Mouse (Mus musculus) hindbrain, embryonic 15.5 days (tissue): ENCODE measurements around the gene Rgma. TPM values are rescaled to one million over a fixed set of nuclear protein-coding genes. Genes with fewer than 3 reads are reported as not detected.

Source experiments
- ATAC-seq: fragments of 200-750 bp; cut with Nextera tagmentation; 2 replicates; pipeline ENCODE4 v1.8.0; 2017; ENCODE audit warnings: low read depth, moderate number of reproducible peaks, moderate TSS enrichment; ENCODE audit not compliant: low FRiP score
- H3K27ac ChIP-seq: fragments of 300-500 bp; sonication (generic); replicated peaks from 2 replicates; pipeline ENCODE4 v1.5.1; 2015; ENCODE audit warnings: mild to moderate bottlenecking, inconsistent platforms
- H3K27me3 ChIP-seq: fragments of 300-500 bp; sonication (generic); 2 replicates; pipeline ENCODE4 v1.6.1; 2015; ENCODE audit warnings: control low read depth, inconsistent platforms
- H3K36me3 ChIP-seq: fragments of 300-500 bp; sonication (generic); 2 replicates; pipeline ENCODE4 v1.6.1; 2015; ENCODE audit warnings: control low read depth, inconsistent platforms
- H3K4me1 ChIP-seq: fragments of 300-500 bp; sonication (generic); replicated peaks from 2 replicates; pipeline ENCODE4 v1.6.1; 2015; ENCODE audit warnings: control low read depth, inconsistent platforms
- H3K4me2 ChIP-seq: fragments of 300-500 bp; sonication (generic); 2 replicates; pipeline ENCODE4 v1.6.1; 2015; ENCODE audit warnings: moderate library complexity, mild to moderate bottlenecking, inconsistent platforms
- H3K4me3 ChIP-seq: fragments of 300-500 bp; sonication (generic); 2 replicates; pipeline ENCODE4 v1.5.1; 2015; ENCODE audit warnings: mild to moderate bottlenecking, inconsistent platforms
- H3K9ac ChIP-seq: fragments of 300-500 bp; sonication (generic); 2 replicates; pipeline ENCODE4 v1.6.1; 2015; ENCODE audit warnings: inconsistent platforms
- H3K9me3 ChIP-seq: fragments of 300-500 bp; sonication (generic); 2 replicates; pipeline ENCODE4 v1.6.1; 2016; ENCODE audit warnings: control low read depth, inconsistent platforms
- WGBS: fragments of 180-500 bp; shearing (Covaris S2); methylation state at CpG from one replicate; pipeline ENCODE4 v1.1.7; 2015; 5-methylcytosine and 5-hydroxymethylcytosine counted together
- polyA plus RNA-seq: library from polyadenylated mRNA; unstranded; fragments of >200 nt; fragmentation: Nextera tagmentation; extraction: Ambion mirVana; gene quantifications from 2 replicates; pipeline ENCODE4 v1.2.1, GENCODE M21; 2015

Rgma gene
- polyA plus RNA-seq, 1 experiment from 2014 or later = 45.1 TPM

DNA sequence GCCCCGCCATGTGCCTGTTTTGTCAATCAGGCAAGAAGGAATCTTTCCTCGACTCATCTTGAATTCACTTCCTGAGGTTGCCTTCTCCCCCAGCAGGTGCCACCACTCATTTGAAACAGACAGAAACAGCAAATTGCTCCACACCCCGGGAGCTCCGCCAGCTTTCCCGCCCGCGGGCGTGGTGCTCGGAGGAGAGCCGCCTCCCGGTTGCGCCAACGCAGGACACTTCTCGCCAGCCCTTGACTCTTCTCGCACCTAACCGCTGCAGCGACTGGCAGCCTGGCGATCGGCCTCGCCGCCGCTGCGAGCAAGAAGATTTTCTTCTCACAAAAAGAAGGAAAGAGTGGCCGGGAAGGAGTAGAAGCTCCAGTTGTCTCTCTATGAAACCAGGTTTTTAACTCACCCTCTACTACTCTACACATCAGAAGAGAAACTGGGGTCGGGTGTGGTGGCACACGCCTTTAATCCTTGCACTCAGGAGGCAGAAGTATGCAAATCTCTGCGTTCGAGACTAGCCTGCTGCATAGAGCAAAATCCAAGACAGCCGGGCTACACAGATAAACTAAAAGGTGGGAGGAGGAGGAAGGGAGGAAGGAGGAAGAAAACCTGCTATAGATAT, 2.8 kb upstream of the Rgma start:
- Histone ChIP-seq H3K27me3 (no peaks in the 10 kb centered on the region), H3K4me3 (peak overlapping the region; percentile 31), H3K27ac (peak overlapping the region; percentile 14), H3K4me1 (peaks cover 46% of the 10 kb centered on the region), H3K9ac (peak overlapping the region; percentile 17; the same call in 1 of the 2 replicates), H3K4me2 (peak overlapping the region; percentile 60), H3K36me3 (no peaks in the 10 kb centered on the region), H3K9me3 (no peaks in the 10 kb centered on the region)
- 2% methylated on average over 29 of the region's 29 CpGs for WGBS
- no peak for ATAC-seq

DNA sequence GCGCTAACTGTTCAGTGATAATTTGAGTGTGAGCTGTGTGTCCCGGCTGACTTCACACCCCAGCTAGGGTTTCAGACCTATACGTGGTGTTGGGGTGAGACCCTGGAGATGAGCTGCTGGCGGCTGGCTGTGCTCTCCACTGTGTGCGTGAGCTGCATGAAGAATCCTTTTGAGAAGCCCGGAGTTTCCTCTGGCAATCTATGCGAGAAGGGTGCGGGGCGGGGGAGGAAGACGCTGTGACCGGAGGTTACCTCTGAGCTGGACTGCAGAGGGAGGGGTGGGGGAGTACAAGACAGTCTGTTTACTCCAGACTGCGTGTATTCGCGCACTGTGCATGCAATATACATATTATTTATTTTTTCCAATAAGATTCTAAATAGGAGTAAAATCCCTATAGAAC, 582 bp upstream of the Rgma start:
- WGBS = under 1% methylated on average over 14 of the region's 14 CpGs
- Histone ChIP-seq H3K4me3 (peak overlapping the region; percentile 73), H3K4me2 (peak overlapping the region; percentile 94), H3K27me3 (no peaks in the 10 kb centered on the region), H3K27ac (peak overlapping the region; percentile 93), H3K36me3 (no peaks in the 10 kb centered on the region), H3K9ac (peak overlapping the region; percentile 90), H3K9me3 (no peaks in the 10 kb centered on the region), H3K4me1 (peaks cover 53% of the 10 kb centered on the region)
- ATAC-seq = peak; percentile 62

DNA sequence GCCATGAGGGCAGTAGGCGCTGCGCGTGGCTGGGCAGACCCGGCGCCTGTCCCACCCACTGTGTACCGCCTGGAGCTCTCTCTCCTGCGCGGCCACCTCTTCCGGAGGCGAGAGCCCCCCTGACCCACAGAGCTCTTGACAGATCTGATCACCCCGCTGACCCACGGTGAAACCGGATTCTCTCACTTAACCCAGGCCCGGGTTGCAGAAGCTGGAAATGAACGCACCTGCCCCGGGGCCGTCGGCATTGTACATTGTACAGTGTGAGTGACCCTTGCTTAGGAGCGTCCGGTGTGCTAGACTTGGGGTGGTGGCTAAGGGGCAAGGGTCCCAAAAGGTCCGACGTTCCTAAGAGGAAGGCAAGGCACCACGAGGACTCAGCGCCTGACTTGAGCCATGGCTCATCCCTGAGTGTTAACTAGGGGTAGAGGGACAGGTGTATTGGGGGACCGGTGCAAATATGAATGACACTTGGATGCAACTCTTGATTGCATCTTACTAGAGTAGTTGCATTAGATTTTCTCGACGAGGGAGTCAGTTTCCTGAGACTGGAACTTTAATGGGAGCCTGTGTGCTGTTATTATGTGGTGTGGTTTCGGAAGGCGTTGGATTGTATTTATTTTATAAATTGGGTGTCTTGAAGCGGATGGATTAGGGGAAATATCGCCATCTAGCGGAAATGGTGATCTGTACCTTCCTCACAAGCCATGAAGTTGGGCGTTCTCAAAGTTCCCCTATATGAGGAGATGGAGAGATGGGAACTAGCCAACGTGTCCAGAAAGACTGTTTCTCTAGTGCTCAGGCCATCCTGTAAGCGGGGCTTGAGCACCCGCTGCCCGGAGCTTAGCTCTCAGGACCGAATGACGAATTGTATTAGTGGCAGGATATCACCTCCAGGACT, 1.0 kb downstream of the Rgma start:
- H3K4me1 ChIP-seq = peaks cover 57% of the 10 kb centered on the region
- WGBS = under 1% methylated on average over 39 of the region's 39 CpGs
- H3K9me3 ChIP-seq = no peaks in the 10 kb centered on the region
- H3K4me3 ChIP-seq = peak overlapping the region; percentile 73
- no peaks in the 10 kb centered on the region for H3K36me3 ChIP-seq
- H3K27ac ChIP-seq = peak overlapping the region; percentile 93
- H3K27me3 ChIP-seq = no peaks in the 10 kb centered on the region
- H3K4me2 ChIP-seq = peak overlapping the region; percentile 94
- H3K9ac ChIP-seq = peak overlapping the region; percentile 90
- ATAC-seq = peak; percentile 20; the same call in 1 of the 2 replicates

DNA sequence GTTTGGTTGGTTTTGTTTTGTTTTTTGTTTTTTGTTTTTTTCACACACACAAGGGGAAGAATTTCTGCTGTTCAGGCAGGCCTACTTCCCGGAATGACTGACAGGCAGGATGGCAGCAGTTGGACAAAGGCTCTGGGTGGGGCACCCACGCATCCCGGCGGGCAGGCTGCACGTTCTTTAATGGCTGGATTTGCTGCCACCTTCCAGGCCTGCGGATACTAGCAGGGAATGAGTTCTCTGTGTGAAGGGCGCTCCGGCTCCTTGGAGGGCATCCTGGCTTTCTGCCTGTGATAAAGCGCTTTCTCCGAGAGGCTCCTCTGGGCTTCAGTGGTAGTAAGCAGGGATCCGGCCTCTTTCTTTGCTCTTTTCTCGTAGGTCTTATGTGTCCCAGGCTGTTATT, 2.0 kb downstream of the Rgma start:
- no peak for ATAC-seq
- no peaks in the 10 kb centered on the region for H3K9me3 ChIP-seq
- peak overlapping the region; percentile 73 for H3K4me3 ChIP-seq
- peaks cover 51% of the 10 kb centered on the region for H3K4me1 ChIP-seq
- peak overlapping the region; percentile 94 for H3K4me2 ChIP-seq
- H3K36me3 ChIP-seq = no peaks in the 10 kb centered on the region
- H3K27me3 ChIP-seq = no peaks in the 10 kb centered on the region
- WGBS = 10% methylated on average over 12 of the region's 12 CpGs
- H3K27ac ChIP-seq = peak overlapping the region; percentile 93
- H3K9ac ChIP-seq = peak overlapping the region; percentile 90

DNA sequence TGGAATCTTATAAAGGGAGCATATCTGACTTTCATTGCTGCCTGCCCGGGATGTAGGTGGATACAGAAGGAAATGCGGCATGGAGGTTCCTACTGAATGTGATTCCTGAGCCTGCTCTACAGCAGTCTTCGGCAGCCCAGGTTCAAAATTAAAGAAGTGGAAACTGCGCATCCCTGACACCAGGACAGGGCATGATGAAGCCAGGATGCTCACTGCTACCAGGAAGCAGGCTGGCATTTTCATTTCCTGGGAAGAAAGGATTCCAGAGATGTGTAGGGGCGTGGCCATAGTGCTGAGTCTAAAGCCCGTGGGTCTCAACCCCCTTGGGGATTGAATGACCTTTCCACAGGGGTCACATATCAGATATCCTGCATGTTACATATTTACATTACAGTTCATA, 2.7 kb downstream of the Rgma start:
- peaks cover 47% of the 10 kb centered on the region for H3K4me1 ChIP-seq
- peak overlapping the region; percentile 94 for H3K4me2 ChIP-seq
- H3K9ac ChIP-seq = peak overlapping the region; percentile 90
- no peaks in the 10 kb centered on the region for H3K36me3 ChIP-seq
- no peak for ATAC-seq
- H3K4me3 ChIP-seq = peak overlapping the region; percentile 73
- WGBS = 39% methylated on average over 6 of the region's 6 CpGs
- H3K27me3 ChIP-seq = no peaks in the 10 kb centered on the region
- no peaks in the 10 kb centered on the region for H3K9me3 ChIP-seq
- H3K27ac ChIP-seq = peak overlapping the region; percentile 93

DNA sequence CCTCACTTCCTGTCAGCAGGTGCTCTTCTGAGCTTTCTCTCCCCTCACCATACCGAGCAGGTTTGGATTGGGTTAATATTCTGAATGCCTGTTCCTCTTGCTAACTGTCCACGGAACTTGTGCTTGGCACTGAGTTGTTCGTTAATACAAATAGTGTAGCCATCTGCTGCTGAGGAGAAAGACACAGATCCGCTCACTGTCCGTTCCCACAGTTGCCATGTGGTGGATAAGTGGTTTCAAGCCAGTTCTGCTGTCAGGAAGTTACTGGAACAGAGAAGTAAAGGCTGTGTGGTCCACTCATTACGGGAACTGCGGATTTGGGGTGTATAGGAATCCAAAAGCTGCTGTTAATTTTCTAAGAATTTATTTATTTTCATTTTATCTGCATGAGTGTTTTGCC, 7.5 kb downstream of the Rgma start:
- H3K36me3 ChIP-seq = no peaks in the 10 kb centered on the region
- peaks cover 25% of the 10 kb centered on the region for H3K4me1 ChIP-seq
- WGBS = 55% methylated on average over 7 of the region's 7 CpGs
- no peaks in the 10 kb centered on the region for H3K9me3 ChIP-seq
- H3K9ac ChIP-seq = 0 out of 2 replicates have a peak overlapping the region, but pooled peaks have one; percentile 6
- H3K27me3 ChIP-seq = no peaks in the 10 kb centered on the region
- peak overlapping the region; percentile 94 for H3K4me2 ChIP-seq
- ATAC-seq = no peak
- H3K4me3 ChIP-seq = no peak overlapping the region
- H3K27ac ChIP-seq = peak overlapping the region; percentile 55; the same call in 1 of the 2 replicates

DNA sequence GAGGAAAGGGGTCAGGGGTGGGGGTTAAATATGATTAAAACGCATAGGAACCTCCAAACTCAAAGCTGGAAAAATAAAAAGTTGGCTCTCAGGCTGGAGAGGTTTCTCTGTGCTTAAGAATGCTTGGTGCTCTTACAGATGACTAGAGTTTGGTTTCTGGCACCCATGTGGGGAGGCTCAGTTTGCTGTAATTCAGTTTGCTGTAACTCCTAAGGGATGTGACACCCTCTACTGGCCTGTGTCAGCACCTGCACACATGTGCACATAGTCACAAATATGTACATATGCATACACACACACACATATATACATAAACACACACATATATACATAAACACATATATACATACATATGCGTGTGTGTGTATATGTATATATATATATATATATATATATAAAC, 13.6 kb downstream of the Rgma start:
- H3K27me3 ChIP-seq = no peaks in the 10 kb centered on the region
- no peak overlapping the region for H3K4me2 ChIP-seq
- no peak overlapping the region for H3K9ac ChIP-seq
- H3K27ac ChIP-seq = no peak overlapping the region
- no peak overlapping the region for H3K4me3 ChIP-seq
- WGBS = 78% methylated on average over 2 of the region's 2 CpGs
- no peaks in the 10 kb centered on the region for H3K36me3 ChIP-seq
- H3K4me1 ChIP-seq = peaks cover 59% of the 10 kb centered on the region
- no peak for ATAC-seq
- no peaks in the 10 kb centered on the region for H3K9me3 ChIP-seq

DNA sequence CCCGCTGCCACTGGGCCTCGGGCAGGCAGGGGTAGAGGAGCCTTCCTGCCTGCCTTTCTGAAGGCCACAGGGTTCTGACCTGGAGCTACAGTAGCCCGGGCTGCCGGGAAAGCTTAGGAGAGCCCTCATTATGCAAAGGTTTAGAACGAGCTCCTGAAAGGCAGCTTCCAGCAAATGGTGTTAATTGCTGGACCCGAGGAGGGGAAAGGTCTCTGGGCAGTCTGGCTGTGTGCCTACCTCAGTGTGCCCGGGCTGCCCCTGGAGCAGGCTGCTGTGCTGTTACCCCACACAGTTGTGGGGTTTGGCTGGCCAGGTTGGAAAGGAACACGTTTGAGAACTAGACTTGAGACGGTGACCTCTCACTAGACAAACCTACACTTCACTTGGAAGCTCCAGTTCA, 14.1 kb downstream of the Rgma start:
- H3K4me3 ChIP-seq = peak overlapping the region; percentile 61

DNA sequence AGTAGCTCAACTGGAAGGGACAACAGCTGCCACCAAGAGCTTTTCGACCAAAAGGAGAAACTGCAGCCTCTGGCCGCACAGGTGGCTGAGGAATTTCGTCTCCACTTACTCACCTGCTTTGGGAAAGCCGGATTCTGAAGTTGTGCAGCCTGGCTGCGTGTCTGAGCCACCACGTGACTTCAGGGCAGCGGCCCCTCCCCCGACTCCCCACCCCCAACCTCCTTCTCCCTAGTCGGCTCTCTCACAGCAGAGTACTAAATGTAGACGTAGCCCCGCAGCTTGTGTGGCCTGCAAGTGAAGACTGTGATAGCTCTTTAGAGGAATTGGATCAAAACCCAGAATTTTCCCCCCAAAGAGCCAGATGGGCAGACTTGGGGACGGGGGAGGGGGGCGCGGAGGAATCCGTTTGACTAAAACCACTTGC, 14.6 kb downstream of the Rgma start:
- Histone ChIP-seq H3K36me3 (no peaks in the 10 kb centered on the region), H3K9ac (peak overlapping the region; percentile 65; the same call in 1 of the 2 replicates), H3K9me3 (no peaks in the 10 kb centered on the region), H3K4me3 (peak overlapping the region; percentile 61), H3K27me3 (no peaks in the 10 kb centered on the region), H3K27ac (peak overlapping the region; percentile 86), H3K4me1 (peaks cover 64% of the 10 kb centered on the region), H3K4me2 (peak overlapping the region; percentile 96)
- ATAC-seq = no peak
- 2% methylated on average over 15 of the region's 15 CpGs for WGBS

More for the DNA sequence above, 14.1 kb downstream of the Rgma start:
- Histone ChIP-seq H3K27me3 (no peaks in the 10 kb centered on the region), H3K27ac (peak overlapping the region; percentile 86), H3K9me3 (no peaks in the 10 kb centered on the region), H3K9ac (0 out of 2 replicates have a peak overlapping the region, but pooled peaks have one; percentile 28), H3K4me2 (peak overlapping the region; percentile 96), H3K4me1 (peaks cover 62% of the 10 kb centered on the region), H3K36me3 (no peaks in the 10 kb centered on the region)
- 8% methylated on average over 9 of the region's 9 CpGs for WGBS
- ATAC-seq = no peak

DNA sequence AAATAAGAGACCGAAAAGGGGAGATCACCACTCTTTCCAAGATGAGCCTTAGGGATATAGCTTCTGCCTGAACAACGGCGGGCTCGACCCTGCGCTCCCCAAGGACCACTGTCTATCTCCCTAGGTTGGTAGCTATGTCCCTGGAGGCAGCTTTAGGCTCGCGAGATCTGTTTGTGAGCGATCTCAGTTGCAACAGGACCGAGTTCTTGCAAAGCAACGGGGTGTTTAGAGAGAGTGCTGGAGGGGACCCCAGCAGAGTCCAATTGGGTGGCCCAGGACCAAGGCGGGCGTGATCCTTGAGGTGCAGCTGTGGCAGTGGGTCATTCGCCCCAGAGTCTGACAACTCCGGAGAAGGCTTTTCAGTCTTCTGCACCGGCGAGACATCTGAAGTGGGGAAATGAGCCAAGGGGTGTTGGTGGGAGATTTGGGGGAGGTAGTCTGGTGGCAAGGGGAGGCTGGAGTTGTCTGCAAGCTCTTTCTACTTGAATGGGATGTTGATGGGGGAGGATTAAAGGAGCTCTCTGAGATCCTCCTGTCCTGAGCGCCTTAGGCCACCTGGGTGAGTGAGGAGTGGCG, 15.2 kb downstream of the Rgma start:
- Histone ChIP-seq H3K4me3 (peak overlapping the region; percentile 61), H3K4me1 (peaks cover 64% of the 10 kb centered on the region), H3K9me3 (no peaks in the 10 kb centered on the region), H3K27ac (peak overlapping the region; percentile 86), H3K27me3 (no peaks in the 10 kb centered on the region), H3K9ac (peak overlapping the region; percentile 65), H3K36me3 (no peaks in the 10 kb centered on the region), H3K4me2 (peak overlapping the region; percentile 96)
- ATAC-seq = no peak; the same call in 1 of the 2 replicates
- WGBS = 4% methylated on average over 18 of the region's 18 CpGs

DNA sequence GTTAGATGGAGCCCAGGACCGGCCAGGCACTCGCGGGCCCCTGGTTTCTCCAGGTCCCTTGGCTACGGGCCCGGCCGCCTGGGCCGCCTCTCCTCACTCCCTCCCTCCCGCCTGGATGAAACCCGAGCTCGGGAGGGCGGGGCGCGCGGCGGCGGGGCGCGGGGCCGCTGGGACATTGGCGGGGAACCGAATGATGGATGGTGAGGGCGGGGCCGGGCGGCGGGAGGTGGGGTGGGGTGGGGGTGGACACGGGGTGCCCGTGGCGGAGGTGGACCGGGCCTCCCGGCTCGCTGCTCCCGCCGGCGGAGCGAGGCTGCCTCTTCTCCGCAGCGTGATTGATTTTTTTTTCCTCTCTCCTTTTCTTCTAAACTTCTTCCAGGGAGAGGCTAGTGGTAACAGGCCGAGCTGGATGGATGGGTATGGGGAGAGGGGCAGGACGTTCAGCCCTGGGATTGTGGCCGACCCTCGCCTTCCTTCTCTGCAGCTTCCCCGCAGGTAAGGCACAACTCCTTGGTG, 15.8 kb downstream of the Rgma start:
- peak overlapping the region; percentile 65 for H3K9ac ChIP-seq
- no peaks in the 10 kb centered on the region for H3K27me3 ChIP-seq
- peaks cover 64% of the 10 kb centered on the region for H3K4me1 ChIP-seq
- no peaks in the 10 kb centered on the region for H3K36me3 ChIP-seq
- no peaks in the 10 kb centered on the region for H3K9me3 ChIP-seq
- H3K4me3 ChIP-seq = peak overlapping the region; percentile 61
- H3K27ac ChIP-seq = peak overlapping the region; percentile 86
- peak overlapping the region; percentile 96 for H3K4me2 ChIP-seq
- ATAC-seq = peak; percentile 83
- 0% methylated on average over 25 of the region's 42 CpGs for WGBS
